Mouse (Mus musculus): ENCODE data around the gene Trip6.

GRCm38 (mm10) chr5:137346983-137347382 is 32.8 kb upstream of the Trip6 start:
- no peak for TF ChIP-seq MAX (IDR thresholded peaks at IDR 0.05; ENCODE audit: low read length)
- no peak for TF ChIP-seq BHLHE40 (IDR thresholded peaks at IDR 0.05; ENCODE audit: low read depth, low read length)
- TF ChIP-seq TCF12 (IDR thresholded peaks at IDR 0.05; ENCODE audit: low read depth, low read length) = no peak
- TF ChIP-seq GABPA (IDR thresholded peaks at IDR 0.05; ENCODE audit: insufficient replicate concordance, low read depth, low read length) = no peak
- TF ChIP-seq MXI1 (IDR thresholded peaks at IDR 0.05; ENCODE audit: low read depth, low read length) = no peak
- TF ChIP-seq ETS1 (conservative IDR thresholded peaks at IDR 0.05; ENCODE audit: low read depth, low read length) = no peak
- TF ChIP-seq SIN3A (IDR thresholded peaks at IDR 0.05; ENCODE audit: low read length) = no peak
- no peak for TF ChIP-seq CTCF (conservative IDR thresholded peaks at IDR 0.05 in 1 of 2, IDR thresholded peaks at IDR 0.05 in 1 of 2; ENCODE audit: low read depth in 2 of 2, low read length in 2 of 2)
- no peak for TF ChIP-seq MYC (IDR thresholded peaks at IDR 0.05; ENCODE audit: low read depth, low read length)
